Comparison of ENCODE assay signal across 8 mouse cellular contexts in the genomic region with DNA sequence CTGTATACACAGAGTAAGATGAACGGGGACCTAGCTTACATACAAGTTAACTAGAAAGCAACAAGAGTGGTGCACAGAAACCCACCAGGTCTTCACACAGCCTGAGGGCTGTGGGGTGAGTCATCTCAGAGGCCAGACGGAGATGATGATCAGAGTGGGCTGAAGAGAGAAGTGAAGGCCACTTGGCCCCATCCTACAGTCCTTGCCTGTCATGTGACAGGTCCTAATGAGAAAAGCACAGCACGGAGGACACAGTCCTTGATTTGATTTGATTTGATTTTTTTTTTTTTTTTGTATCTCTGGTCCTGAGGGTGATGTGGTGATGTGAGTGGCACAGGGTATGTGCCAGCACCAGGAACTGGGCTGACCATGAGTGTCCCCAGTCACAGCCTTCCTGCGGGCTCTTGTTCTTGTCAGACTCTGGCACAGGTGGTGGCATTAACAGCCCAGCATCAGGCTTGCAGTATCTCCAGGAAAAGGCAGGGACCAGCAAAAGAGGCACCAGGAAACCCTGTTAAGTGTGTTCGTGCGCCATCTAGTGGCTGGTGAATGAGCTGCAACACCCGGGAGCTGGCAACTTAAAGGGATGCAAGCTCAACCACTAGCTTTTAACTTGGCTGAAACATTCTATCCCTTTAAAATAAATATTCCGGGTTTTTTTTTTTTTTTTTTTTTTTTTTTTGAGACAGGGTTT. TPM values are rescaled to one million over a fixed set of nuclear protein-coding genes. Genes with fewer than 3 reads are reported as not detected.
DNase-seq lines count a peak whose midpoint lies in the region; ATAC-seq and TF ChIP-seq lines count a peak whose summit lies in the region.

No protein-coding gene starts in this region.

- DNase-seq in neural tube, embryonic 10.5 days (ENCODE audit: extremely low spot score, low spot score) = peak; percentile 93
- DNase-seq in cerebellum, postnatal 4 days (ENCODE audit: low spot score in 2 of 2) = peak; percentile 85 to 94
- peak; percentile 87 to 88 for DNase-seq in gastrocnemius, adult 8-10 months (ENCODE audit: low spot score in 2 of 2)
- peak; percentile 89 for DNase-seq in left cerebral cortex, postnatal 4 days
- peak; percentile 86 for DNase-seq in splenic B cell, adult 2 months (ENCODE audit: low read depth, low spot score)

- intact Hi-C loops in left cerebral cortex, postnatal 4 days (cut with DNase I) = loop anchor here (5.0 kb wide), 1 partner anchor 145 kb away; no protein-coding TSS in a partner anchor

- H3K4me1 ChIP-seq in neural tube, embryonic 15.5 days = no peaks in the 10 kb centered on the region; the same call in 1 of the 2 replicates
- peaks cover 9% of the 10 kb centered on the region for H3K4me1 ChIP-seq in intestine, embryonic 16.5 days (ENCODE audit: control insufficient read depth, insufficient read depth, low read length)

- no peak overlapping the region for H3K9ac ChIP-seq in neural tube, embryonic 15.5 days (replicated peaks)
- H3K9ac ChIP-seq in intestine, embryonic 16.5 days (ENCODE audit: low read depth, low read length) = no peak overlapping the region

- H3ac ChIP-seq in myocyte (ENCODE audit: control insufficient read depth, insufficient read length) = no peak overlapping the region

- 43% methylated on average over 8 of the region's 8 CpGs for WGBS in neural tube, embryonic 15.5 days
- 34% methylated on average over 8 of the region's 8 CpGs for WGBS in intestine, embryonic 16.5 days

- H3K79me2 ChIP-seq in myocyte (ENCODE audit: control insufficient read depth, insufficient read depth) = peaks cover 42% of the 10 kb centered on the region

- no peak for ATAC-seq in neural tube, embryonic 15.5 days (ENCODE audit: low FRiP score)
- peak; percentile 21; the same call in 1 of the 2 replicates for ATAC-seq in intestine, embryonic 16.5 days

- no peaks in the 10 kb centered on the region for H3K27me3 ChIP-seq in neural tube, embryonic 15.5 days (replicated peaks)
- H3K27me3 ChIP-seq in intestine, embryonic 16.5 days (replicated peaks; ENCODE audit: control insufficient read depth, insufficient read depth, low read length) = no peaks in the 10 kb centered on the region
- H3K27me3 ChIP-seq in myocyte (ENCODE audit: control insufficient read depth, insufficient read depth, insufficient read length) = no peaks in the 10 kb centered on the region
- no peaks in the 10 kb centered on the region for H3K27me3 ChIP-seq in splenic B cell, adult 2 months (ENCODE audit: control insufficient read depth, insufficient read depth, low read length, poor library complexity, severe bottlenecking)

- no peaks in the 10 kb centered on the region for H3K9me3 ChIP-seq in neural tube, embryonic 15.5 days (replicated peaks)
- no peaks in the 10 kb centered on the region for H3K9me3 ChIP-seq in intestine, embryonic 16.5 days (ENCODE audit: control insufficient read depth, low read length)

- no peak overlapping the region for H3K27ac ChIP-seq in neural tube, embryonic 15.5 days (replicated peaks)
- H3K27ac ChIP-seq in intestine, embryonic 16.5 days (ENCODE audit: low read length) = no peak overlapping the region

- H3K4me3 ChIP-seq in neural tube, embryonic 15.5 days (replicated peaks) = no peak overlapping the region
- no peak overlapping the region for H3K4me3 ChIP-seq in intestine, embryonic 16.5 days (ENCODE audit: low read length)
- no peak overlapping the region for H3K4me3 ChIP-seq in myocyte

- H3K4me2 ChIP-seq in neural tube, embryonic 15.5 days = no peak overlapping the region
- H3K4me2 ChIP-seq in intestine, embryonic 16.5 days (ENCODE audit: low read depth, low read length) = no peak overlapping the region
- H3K4me2 ChIP-seq in myocyte (ENCODE audit: low read depth) = no peak overlapping the region

- peaks cover 61% of the 10 kb centered on the region for H3K36me3 ChIP-seq in neural tube, embryonic 15.5 days
- H3K36me3 ChIP-seq in intestine, embryonic 16.5 days (ENCODE audit: control insufficient read depth, insufficient read depth, low read length) = peaks cover 29% of the 10 kb centered on the region
- peaks cover 55% of the 10 kb centered on the region for H3K36me3 ChIP-seq in myocyte (ENCODE audit: control insufficient read depth, insufficient read depth)
- H3K36me3 ChIP-seq in splenic B cell, adult 2 months (ENCODE audit: control insufficient read depth, insufficient read depth, low read length, poor library complexity, severe bottlenecking) = peaks cover 3% of the 10 kb centered on the region

- TF ChIP-seq POLR2A in myocyte (IDR thresholded peaks at IDR 0.05; ENCODE audit: insufficient read length, low read depth) = no peak

TF ChIP-seq in myocyte, 11 proteins besides CTCF, POLR2A, EP300 and RAD21:
- TF ChIP-seq E2F4 (IDR thresholded peaks at IDR 0.05; ENCODE audit: insufficient read depth) (no peak), MAX (IDR thresholded peaks at IDR 0.05; ENCODE audit: low read depth) (no peak), TCF3 (IDR thresholded peaks at IDR 0.05; ENCODE audit: insufficient read length, low read depth) (no peak), MYOD1 (IDR thresholded peaks at IDR 0.05; ENCODE audit: control insufficient read depth in 1 of 3, insufficient read length in 2 of 3, low read depth in 2 of 3) (peak in 1 of 3 experiments; percentile 23), USF1 (IDR thresholded peaks at IDR 0.05; ENCODE audit: low read depth) (peak; percentile 59), MYOG (IDR thresholded peaks at IDR 0.05; ENCODE audit: control insufficient read depth in 1 of 3, insufficient read depth in 1 of 3, insufficient read length in 2 of 3, low read depth in 2 of 3) (peak in 1 of 3 experiments; percentile 41), SRF (IDR thresholded peaks at IDR 0.05; ENCODE audit: control insufficient read depth, insufficient read length, low read depth) (no peak), POLR2AphosphoS2 (IDR thresholded peaks at IDR 0.05; ENCODE audit: insufficient read length, low read depth) (peak; percentile 49), REST (IDR thresholded peaks at IDR 0.05; ENCODE audit: insufficient read depth, insufficient read length) (no peak), CEBPB (IDR thresholded peaks at IDR 0.05; ENCODE audit: insufficient read depth, poor library complexity, severe bottlenecking) (no peak), TCF12 (IDR thresholded peaks at IDR 0.05; ENCODE audit: insufficient read depth, poor library complexity, severe bottlenecking) (no peak)

RNA-seq across cellular contexts. Expression of a gene that starts 11.8 kb away (rescaled TPM):
- 193 and 217 TPM in 2 replicates for polyA plus RNA-seq in neural tube, embryonic 15.5 days (2015; fragmentation: Nextera tagmentation; extraction: Ambion mirVana)
- 100 to 1,000 TPM; 189 to 214 (median 212) TPM for total RNA-seq in gastrocnemius, adult 8-10 months (2022)
- 357 and 388 TPM in 2 replicates for polyA plus RNA-seq in intestine, embryonic 16.5 days (2015; fragmentation: Nextera tagmentation; extraction: Ambion mirVana)
- total RNA-seq in left cerebral cortex, postnatal 4 days (2021) = 10 to 100 TPM; 91.0 to 92.4 TPM
- polyA plus RNA-seq in myocyte (2012; fragmentation: generic; extraction: Trizol) = 383 TPM

RNA-seq across cellular contexts. Expression of a gene that starts 39.5 kb away (rescaled TPM):
- polyA plus RNA-seq in neural tube, embryonic 15.5 days (2015; fragmentation: Nextera tagmentation; extraction: Ambion mirVana) = 8.4 and 9.3 TPM in 2 replicates
- total RNA-seq in gastrocnemius, adult 8-10 months (2022) = under 1 TPM; 0.17 to 0.61 (median 0.31) TPM
- 1.8 and 2.0 TPM in 2 replicates for polyA plus RNA-seq in intestine, embryonic 16.5 days (2015; fragmentation: Nextera tagmentation; extraction: Ambion mirVana)
- total RNA-seq in left cerebral cortex, postnatal 4 days (2021) = 10 to 100 TPM; 19.1 to 20.3 TPM
- polyA plus RNA-seq in myocyte (2012; fragmentation: generic; extraction: Trizol) = 4.8 TPM

RNA-seq across cellular contexts. Expression of a gene that starts 53.6 kb away (rescaled TPM):
- polyA plus RNA-seq in neural tube, embryonic 15.5 days (2015; fragmentation: Nextera tagmentation; extraction: Ambion mirVana) = 156 and 166 TPM in 2 replicates
- 10 to 100 TPM; 51.7 to 65.7 (median 53.8) TPM for total RNA-seq in gastrocnemius, adult 8-10 months (2022)
- 166 and 186 TPM in 2 replicates for polyA plus RNA-seq in intestine, embryonic 16.5 days (2015; fragmentation: Nextera tagmentation; extraction: Ambion mirVana)
- 100 to 1,000 TPM; 130 to 141 TPM for total RNA-seq in left cerebral cortex, postnatal 4 days (2021)
- polyA plus RNA-seq in myocyte (2012; fragmentation: generic; extraction: Trizol) = 461 TPM
